In the genomic region with DNA sequence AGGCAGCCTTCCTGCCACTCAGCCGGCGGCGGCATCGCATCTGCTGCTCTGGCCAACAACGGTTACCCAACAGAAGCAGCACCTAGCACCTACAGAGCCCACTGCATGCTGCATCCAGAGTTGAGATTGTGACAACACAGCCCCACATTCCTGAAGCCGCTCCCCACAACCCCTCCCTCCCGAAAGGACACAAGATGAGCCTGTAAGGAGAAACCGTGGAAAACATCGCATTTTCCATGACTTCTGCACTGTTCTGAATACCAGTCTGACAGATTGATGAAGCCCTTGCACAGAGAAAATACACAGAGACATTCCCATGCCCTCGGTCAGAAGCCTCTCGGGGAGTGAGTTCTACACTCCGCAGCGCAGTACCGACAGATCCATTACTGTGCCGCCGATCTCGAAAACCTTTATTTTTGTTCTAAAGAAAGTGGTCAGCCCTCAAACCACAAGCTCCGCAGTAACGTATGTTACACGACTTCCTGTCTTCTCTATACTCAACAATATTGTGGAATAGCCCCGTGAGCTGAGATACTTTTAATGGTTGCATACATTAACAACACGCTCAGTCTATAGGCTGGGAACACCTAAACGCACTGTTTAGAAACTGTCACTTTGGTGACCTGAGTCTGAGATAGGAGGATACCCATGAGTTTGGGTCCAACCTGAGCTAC, we compare ENCODE assay signal across 14 mouse cellular contexts. TPM values are rescaled to one million over a fixed set of nuclear protein-coding genes. Genes with fewer than 3 reads are reported as not detected.
DNase-seq lines count a peak whose midpoint lies in the region; ATAC-seq and TF ChIP-seq lines count a peak whose summit lies in the region.
"Had no signal": no experiment of that assay in that cellular context is flagged by ENCODE, and none has a peak within 500 bp of the region (broad histone marks: within the 10 kb centered on the region; RNA-seq: fewer than 3 reads in every experiment).

No protein-coding gene starts in this region.

- no peaks in the 10 kb centered on the region for H3K27me3 ChIP-seq in kidney, adult 2 months (replicated peaks; ENCODE audit: control insufficient read depth, insufficient read depth, low read length)
- H3K27me3 ChIP-seq in E14TG2a.4 (ENCODE audit: insufficient read depth, low read length), result peaks cover 5% of the 10 kb centered on the region; the same call in 1 of the 2 replicates
- no peaks in the 10 kb centered on the region for H3K27me3 ChIP-seq in liver, embryonic 14.5 days (ENCODE audit: control insufficient read depth, insufficient read depth, low read length)
- H3K27me3 ChIP-seq: CH12.LX; midbrain, embryonic 15.5 days; stomach, embryonic 15.5 days had no signal

- H3K4me2 ChIP-seq in liver, embryonic 14.5 days (ENCODE audit: low read depth), result peak overlapping the region; percentile 15; the same call in 1 of the 2 replicates
- H3K4me2 ChIP-seq: midbrain, embryonic 15.5 days; stomach, embryonic 15.5 days had no signal

- H3K36me3 ChIP-seq in kidney, adult 2 months (ENCODE audit: control insufficient read depth, insufficient read depth, low read length), result no peaks in the 10 kb centered on the region
- no peaks in the 10 kb centered on the region for H3K36me3 ChIP-seq in E14TG2a.4 (ENCODE audit: insufficient read depth, low read length)
- H3K36me3 ChIP-seq in liver, embryonic 14.5 days (replicated peaks; ENCODE audit: control insufficient read depth, insufficient read depth, low read depth), result no peaks in the 10 kb centered on the region
- H3K36me3 ChIP-seq: midbrain, embryonic 15.5 days; stomach, embryonic 15.5 days had no signal

- TF ChIP-seq POLR2A in kidney, adult 2 months (IDR thresholded peaks at IDR 0.05; ENCODE audit: low read depth, low read length), result no peak

- no peak overlapping the region for H3K9ac ChIP-seq in liver, embryonic 14.5 days (replicated peaks)
- H3K9ac ChIP-seq: midbrain, embryonic 15.5 days; stomach, embryonic 15.5 days had no signal

- no peak overlapping the region for H3K27ac ChIP-seq in kidney, adult 2 months (ENCODE audit: insufficient read depth, low read depth, low read length)
- no peak overlapping the region for H3K27ac ChIP-seq in liver, embryonic 14.5 days
- H3K27ac ChIP-seq: midbrain, embryonic 15.5 days; stomach, embryonic 15.5 days had no signal

- peak; percentile 13 for DNase-seq in kidney, adult 2 months
- DNase-seq in kidney, adult 8-10 months, result no peak
- DNase-seq in ZHBTc4 (ENCODE audit: low read depth, low spot score), result peak; percentile 43
- DNase-seq in liver, embryonic 14.5 days (ENCODE audit: low read depth in 3 of 3, low spot score in 3 of 3), result no peak
- DNase-seq in right cerebral cortex, postnatal 14 days, result no peak
- no peak for DNase-seq in right cerebral cortex, postnatal 10 days (ENCODE audit: low spot score in 2 of 2)
- no peak for DNase-seq in c-Kit-positive CD71-positive TER-119-positive erythroid progenitor cells, embryonic 14.5 days (ENCODE audit: low spot score)
- DNase-seq: cerebellum, adult 8-10 months; kidney, postnatal 4 days; right cerebral cortex, postnatal 4 days had no signal

- no peak for ATAC-seq in liver, embryonic 14.5 days (ENCODE audit: insufficient read depth)
- ATAC-seq: midbrain, embryonic 15.5 days had no signal

- H3K4me1 ChIP-seq in kidney, adult 2 months (ENCODE audit: control insufficient read depth, insufficient read depth, low read length), result 0 out of 2 replicates have a peak, but pooled peaks cover 4% of the 10 kb centered on the region
- peaks cover 78% of the 10 kb centered on the region for H3K4me1 ChIP-seq in E14TG2a.4 (replicated peaks; ENCODE audit: low read depth, low read length)
- H3K4me1 ChIP-seq in liver, embryonic 14.5 days (replicated peaks; ENCODE audit: control insufficient read depth in 2 of 2, insufficient read depth in 2 of 2, low read length in 1 of 2), result peaks cover 12 to 40% of the 10 kb centered on the region in 2 experiments

- no peaks in the 10 kb centered on the region for H3K9me3 ChIP-seq in E14TG2a.4 (ENCODE audit: low read length)
- no peaks in the 10 kb centered on the region for H3K9me3 ChIP-seq in liver, embryonic 14.5 days (ENCODE audit: control insufficient read depth, low read length)
- H3K9me3 ChIP-seq: midbrain, embryonic 15.5 days; stomach, embryonic 15.5 days had no signal

- no peak for TF ChIP-seq EP300 in liver, embryonic 14.5 days (IDR thresholded peaks at IDR 0.05; ENCODE audit: low read depth)

- 66% methylated on average over 23 of the region's 23 CpGs for WGBS in kidney, adult 2 months
- WGBS in liver, embryonic 14.5 days (ENCODE audit: insufficient replicate concordance), result 35% methylated on average over 23 of the region's 23 CpGs

- TF ChIP-seq CTCF in kidney, adult 2 months (conservative IDR thresholded peaks at IDR 0.05; ENCODE audit: insufficient read depth, insufficient read length, low read depth, low read length), result no peak
- no peak for TF ChIP-seq CTCF in E14TG2a.4 (conservative IDR thresholded peaks at IDR 0.05; ENCODE audit: low read length)
- TF ChIP-seq CTCF in liver, embryonic 14.5 days (IDR thresholded peaks at IDR 0.05; ENCODE audit: low read depth), result no peak

- no peak overlapping the region for H3K4me3 ChIP-seq in kidney, adult 2 months (ENCODE audit: insufficient read depth, low read depth, low read length)
- H3K4me3 ChIP-seq in E14TG2a.4 (replicated peaks; ENCODE audit: low read length), result 0 out of 2 replicates have a peak overlapping the region, but pooled peaks have one; percentile 2
- H3K4me3 ChIP-seq in liver, embryonic 14.5 days (ENCODE audit: insufficient read depth in 1 of 2, low read depth in 2 of 2, low read length in 2 of 2), result no peak overlapping the region
- H3K4me3 ChIP-seq: midbrain, embryonic 15.5 days; stomach, embryonic 15.5 days had no signal

RNA-seq across cellular contexts. Expression of a gene that starts 23.1 kb away (rescaled TPM):
- 5.1 and 5.2 TPM in 2 replicates for polyA plus RNA-seq in kidney, adult 2 months (2012; rRNA removed)
- 2.2 and 3.1 TPM in 2 replicates for polyA plus RNA-seq in liver, embryonic 14.5 days (2012; rRNA removed)
- 2.5 and 2.9 TPM in 2 replicates for polyA plus RNA-seq in liver, embryonic 14.5 days (2014; fragmentation: Nextera tagmentation; extraction: Ambion mirVana)

Comparison
In these comparisons a context has a peak if more than half of its experiments do, and no peak if none do; other contexts are left out.
1. DNase-seq: peak in kidney, adult 2 months (single experiment) and ZHBTc4 (single experiment); none in kidney, adult 8-10 months (0 of 2), liver, embryonic 14.5 days (0 of 3), right cerebral cortex, postnatal 14 days (single experiment), right cerebral cortex, postnatal 10 days (0 of 2) and c-Kit-positive CD71-positive TER-119-positive erythroid progenitor cells, embryonic 14.5 days (single experiment).